Mouse (Mus musculus) cerebellum, adult 11 months (tissue): Measurements from ENCODE around the gene Btbd19.

Experiments used
- DNase-seq: peaks from one replicate; pipeline ENCODE4 v3.0.0; 2022

Btbd19 gene

GRCm38 (mm10) chr4:117133817-117134600, 8.5 kb upstream of the Btbd19 start, which contains the start of gene Plk3:
Gene Plk3 (minus strand): TSS chr4:117133963.
- peak; percentile 98 for DNase-seq

- no peak for DNase-seq
These were observed 7.9 kb upstream of the Btbd19 start for GRCm38 (mm10) chr4:117133366-117133796.

GRCm38 (mm10) chr4:117132794-117133143, 7.2 kb upstream of the Btbd19 start:
- no peak for DNase-seq

- DNase-seq = no peak
These were observed 6.6 kb upstream of the Btbd19 start for GRCm38 (mm10) chr4:117131890-117132793.

GRCm38 (mm10) chr4:117131198-117131597, 5.7 kb upstream of the Btbd19 start:
- DNase-seq = no peak

GRCm38 (mm10) chr4:117130790-117131189, 5.3 kb upstream of the Btbd19 start:
- no peak for DNase-seq

GRCm38 (mm10) chr4:117127991-117128686, 2.6 kb upstream of the Btbd19 start:
- DNase-seq = no peak

- DNase-seq = no peak
These were observed 1.3 kb upstream of the Btbd19 start, which contains the start of gene Tctex1d4 for GRCm38 (mm10) chr4:117126675-117127290. Gene Tctex1d4 (plus strand): TSS chr4:117126794.

- no peak for DNase-seq
These were observed 567 bp upstream of the Btbd19 start for GRCm38 (mm10) chr4:117125910-117126674.

- DNase-seq = no peak
These were observed 792 bp downstream of the Btbd19 start for GRCm38 (mm10) chr4:117124518-117125347.

- DNase-seq = no peak
These were observed 1.4 kb downstream of the Btbd19 start for GRCm38 (mm10) chr4:117124218-117124517.

GRCm38 (mm10) chr4:117123546-117124217, 1.8 kb downstream of the Btbd19 start:
- no peak for DNase-seq

GRCm38 (mm10) chr4:117122209-117122608, 3.3 kb downstream of the Btbd19 start:
- no peak for DNase-seq

GRCm38 (mm10) chr4:117120445-117121414, 4.8 kb downstream of the Btbd19 start:
- peak; percentile 87 for DNase-seq

- DNase-seq = no peak
These were observed 5.5 kb downstream of the Btbd19 start for GRCm38 (mm10) chr4:117120052-117120444.

GRCm38 (mm10) chr4:117119636-117120035, 5.9 kb downstream of the Btbd19 start:
- no peak for DNase-seq

- DNase-seq = no peak
These were observed 7.6 kb downstream of the Btbd19 start for GRCm38 (mm10) chr4:117117931-117118330.

- no peak for DNase-seq
These were observed 9.9 kb downstream of the Btbd19 start for GRCm38 (mm10) chr4:117115592-117115991.

- no peak for DNase-seq
These were observed 12.3 kb downstream of the Btbd19 start for GRCm38 (mm10) chr4:117113237-117113636.
